Mouse (Mus musculus) kidney, adult 18-20 months (tissue): Measurements from ENCODE around the gene Hspbp1.

Experiments used
- DNase-seq: peaks from one replicate; pipeline ENCODE4 v3.0.0; 2021

Hspbp1 gene

DNA sequence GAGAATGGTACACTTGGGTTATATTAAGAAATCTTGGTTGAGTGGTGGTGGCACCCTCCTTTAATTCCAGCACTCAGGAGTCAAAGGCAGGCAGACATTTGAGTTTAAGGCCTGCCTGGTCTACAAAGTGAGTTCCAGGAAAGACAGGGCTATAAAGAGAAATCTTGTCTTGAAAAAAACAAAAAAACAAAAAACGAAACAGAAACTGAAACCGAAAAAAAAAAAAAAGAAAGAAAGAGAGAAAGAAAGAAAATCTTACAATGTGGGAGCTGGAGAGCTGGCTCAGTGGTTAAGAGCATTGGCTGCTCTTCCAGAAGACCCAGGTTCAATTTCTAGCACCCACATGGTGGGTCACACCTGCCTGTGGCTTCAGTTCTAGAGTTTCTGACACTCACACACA is 21.1 kb downstream of the Hspbp1 start:
- no peak for DNase-seq

DNA sequence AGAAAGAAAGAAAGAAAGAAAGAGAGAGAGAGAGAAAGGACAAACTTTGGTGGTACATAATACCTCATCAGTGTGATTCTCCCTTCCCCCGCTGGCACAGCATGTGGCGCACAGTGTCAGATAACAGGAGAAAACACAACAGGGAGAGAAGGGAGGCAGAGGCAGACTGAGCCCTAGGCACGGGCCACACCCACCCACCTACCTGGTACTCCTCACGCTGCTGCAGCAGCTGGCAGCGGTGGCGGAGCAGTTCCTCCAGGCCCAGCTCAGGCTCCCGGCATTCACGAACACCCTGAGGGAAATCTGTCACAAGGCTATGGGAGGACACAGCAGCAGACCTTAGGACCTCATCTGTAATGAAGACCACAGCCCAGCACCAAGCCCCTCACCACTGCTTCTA is 21.7 kb downstream of the Hspbp1 start:
- DNase-seq: no peak

DNA sequence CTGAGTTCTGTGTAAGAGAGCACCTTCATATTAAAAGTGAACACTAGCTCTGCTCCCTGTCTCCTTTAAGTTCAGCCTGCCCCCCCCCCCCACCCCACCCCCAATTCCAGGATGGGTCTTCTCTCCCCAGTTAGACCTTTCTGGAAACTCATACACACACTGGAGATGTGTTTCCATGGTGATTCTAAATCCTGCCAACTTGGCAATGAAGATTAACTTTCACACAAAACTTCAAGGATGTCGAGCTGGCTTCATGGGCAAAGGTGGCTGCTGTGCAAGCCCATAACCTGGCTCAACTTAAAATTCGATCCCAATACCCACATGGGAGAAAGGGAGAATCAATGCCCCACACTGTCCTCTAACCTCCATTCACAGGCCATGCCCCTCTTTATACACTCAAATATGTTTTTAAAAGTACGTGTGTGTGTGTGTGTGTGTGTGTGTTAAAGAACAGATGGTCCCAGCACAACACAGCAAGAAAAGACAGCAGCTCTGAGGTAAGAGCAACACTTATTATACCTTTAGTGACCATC is 24.9 kb downstream of the Hspbp1 start:
- DNase-seq: no peak

DNA sequence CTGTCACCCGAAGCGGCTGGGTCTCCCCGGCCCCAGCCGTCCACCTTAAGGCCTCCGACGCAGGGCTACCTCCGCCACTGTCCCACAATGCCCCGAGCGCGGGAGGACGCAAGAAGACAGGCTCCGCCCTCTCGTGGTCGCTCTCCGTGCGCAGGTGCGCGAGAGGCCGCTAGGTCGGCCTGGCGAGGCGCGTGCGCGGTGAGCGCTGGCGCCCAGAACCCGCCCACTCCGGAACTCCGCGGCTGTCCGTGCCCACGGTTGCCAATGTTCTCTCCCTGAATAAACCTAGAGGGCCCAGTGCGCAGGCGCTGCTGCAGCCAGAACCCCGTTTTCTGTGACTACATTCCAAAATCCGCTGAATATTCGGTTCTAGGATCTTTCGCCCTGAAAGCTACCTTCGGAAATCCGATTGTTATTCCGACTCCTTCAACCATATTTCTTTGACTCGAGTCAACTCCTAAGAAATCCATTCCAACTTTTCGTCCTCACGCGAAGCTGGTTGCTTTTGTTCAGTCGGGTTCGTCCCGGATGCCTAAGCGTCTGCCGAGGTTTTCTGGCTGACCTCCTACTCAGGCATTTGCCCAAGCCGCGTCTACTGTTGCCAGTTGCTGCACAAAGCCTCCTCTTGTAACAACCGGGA is 25.8 kb downstream of the Hspbp1 start, which contains the start of gene Ppp6r1:
Gene Ppp6r1, minus strand, starts transcription at position 108 of the 640 bp plus-strand sequence.
- peak; percentile 97 for DNase-seq

DNA sequence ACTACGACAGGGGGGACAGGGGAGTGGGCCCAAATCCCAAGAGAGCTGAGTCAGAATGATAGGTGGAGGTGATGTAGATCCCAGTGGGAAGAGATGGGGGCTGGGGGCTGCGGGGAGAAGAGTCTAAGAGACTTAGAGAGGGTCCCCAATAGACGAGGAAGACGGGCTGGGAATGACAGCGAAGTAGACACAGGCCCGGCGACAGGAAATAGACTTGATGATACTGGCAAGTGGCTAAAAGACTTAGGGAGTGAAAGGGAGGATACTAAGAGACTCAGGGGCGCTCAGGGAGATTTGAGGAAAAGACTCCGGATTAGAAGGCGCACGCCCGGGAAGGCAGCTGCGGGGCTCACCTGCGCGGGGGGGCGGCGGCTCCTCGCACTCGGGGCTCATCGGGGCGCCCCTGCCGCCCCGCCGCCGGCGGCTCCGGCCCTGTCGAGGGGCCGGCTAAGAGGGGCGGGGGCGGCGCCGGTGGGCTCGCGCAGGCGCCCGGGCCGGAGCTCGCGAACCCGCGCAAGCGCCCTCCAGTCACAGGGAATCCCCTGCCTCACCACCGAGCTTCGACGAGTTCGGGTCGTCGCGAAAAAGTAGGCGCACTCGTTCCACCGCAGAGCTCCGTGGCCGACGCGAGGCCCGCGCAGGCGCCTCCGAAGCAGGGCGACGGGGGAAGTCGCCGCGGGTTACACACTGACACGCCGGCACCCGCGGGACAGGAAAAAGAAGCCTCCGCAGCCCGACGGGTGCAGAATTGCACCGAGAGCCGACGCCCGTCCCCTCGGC is 26.6 kb downstream of the Hspbp1 start:
- DNase-seq: peak; percentile 43

DNA sequence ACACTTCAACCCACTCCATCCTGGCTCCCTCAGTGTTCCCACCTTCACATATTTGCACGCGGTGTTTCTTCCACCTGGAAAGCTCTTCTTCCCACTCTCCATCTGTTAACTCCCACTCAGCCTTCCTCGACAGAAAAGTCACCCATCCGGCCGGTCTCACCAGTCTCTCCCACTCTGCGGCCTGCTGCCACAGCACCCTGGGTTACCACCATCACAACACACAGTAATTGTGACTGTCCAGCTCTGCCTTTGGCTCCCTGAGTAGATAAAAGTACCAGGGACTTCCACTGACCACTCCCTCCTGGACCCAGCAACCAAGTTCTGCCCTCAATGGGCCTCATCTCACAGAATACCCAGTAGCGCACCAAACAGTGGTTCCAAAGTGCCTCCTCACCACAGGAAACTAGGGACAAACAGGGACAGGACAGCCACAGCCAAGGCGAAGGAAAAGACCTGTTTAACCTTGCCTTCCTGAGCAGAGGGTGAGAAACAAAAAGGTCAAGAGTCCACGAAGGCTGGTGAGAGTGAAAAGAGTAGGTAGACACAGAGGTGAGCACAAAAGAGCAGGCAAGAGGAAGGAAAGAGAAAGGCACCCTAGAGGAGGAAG is 27.2 kb downstream of the Hspbp1 start:
- no peak for DNase-seq

DNA sequence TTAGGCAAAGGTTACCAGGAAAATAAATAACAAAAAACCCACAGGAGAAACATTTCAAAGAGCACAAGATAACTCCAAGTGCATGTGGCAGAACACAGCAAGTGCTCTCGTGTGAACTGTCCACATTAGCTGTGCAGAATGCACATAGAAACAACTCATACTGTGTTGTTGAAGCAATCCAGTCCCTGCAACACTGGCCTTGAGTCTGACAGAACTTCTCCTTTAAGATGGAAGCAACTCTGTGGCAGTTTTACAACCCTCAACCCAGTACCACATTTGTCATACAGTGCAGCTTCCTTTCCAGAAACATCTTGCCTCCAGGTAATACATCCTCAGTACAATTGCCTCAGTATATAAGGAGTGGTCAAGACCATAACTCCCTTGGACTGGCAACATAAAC is 28.1 kb downstream of the Hspbp1 start:
- DNase-seq: no peak

DNA sequence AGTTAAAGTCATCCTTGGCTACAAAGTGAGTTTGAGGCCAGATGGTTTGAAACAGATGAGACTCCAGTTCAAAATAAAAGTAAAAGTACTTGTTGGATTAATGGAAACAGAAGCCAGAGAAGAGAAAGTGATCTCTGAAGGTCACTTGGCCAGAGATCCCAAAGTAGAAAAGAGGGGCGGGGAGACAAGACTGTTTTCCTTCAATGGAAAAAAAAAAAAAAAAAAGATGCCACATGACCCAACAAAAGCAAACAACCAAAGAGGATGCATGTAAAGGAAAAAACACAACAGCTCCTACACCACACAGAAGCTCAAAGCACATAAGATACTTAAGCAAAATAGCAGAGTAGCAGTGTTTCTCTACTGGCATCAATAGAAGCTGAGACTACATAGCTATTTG is 29.0 kb downstream of the Hspbp1 start:
- no peak for DNase-seq

DNA sequence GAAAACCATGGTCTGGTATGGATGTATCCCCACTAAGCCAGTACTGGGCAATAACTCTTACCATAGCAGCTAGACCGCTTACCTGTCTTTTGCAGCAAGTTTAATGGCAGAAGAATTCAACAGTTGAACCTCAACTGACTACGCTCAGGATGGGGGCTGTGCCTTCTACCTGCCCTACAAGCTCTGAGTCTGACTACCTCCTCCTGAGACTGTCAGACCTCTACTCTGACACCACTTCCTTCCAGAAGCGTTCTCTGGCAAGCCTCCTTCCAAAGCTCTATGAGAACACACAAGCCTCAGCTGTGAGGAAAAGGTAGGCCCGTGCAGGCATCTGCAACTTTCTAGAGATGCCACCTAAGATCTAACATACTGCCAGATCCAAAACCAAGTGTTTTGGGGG is 29.5 kb downstream of the Hspbp1 start:
- no peak for DNase-seq

DNA sequence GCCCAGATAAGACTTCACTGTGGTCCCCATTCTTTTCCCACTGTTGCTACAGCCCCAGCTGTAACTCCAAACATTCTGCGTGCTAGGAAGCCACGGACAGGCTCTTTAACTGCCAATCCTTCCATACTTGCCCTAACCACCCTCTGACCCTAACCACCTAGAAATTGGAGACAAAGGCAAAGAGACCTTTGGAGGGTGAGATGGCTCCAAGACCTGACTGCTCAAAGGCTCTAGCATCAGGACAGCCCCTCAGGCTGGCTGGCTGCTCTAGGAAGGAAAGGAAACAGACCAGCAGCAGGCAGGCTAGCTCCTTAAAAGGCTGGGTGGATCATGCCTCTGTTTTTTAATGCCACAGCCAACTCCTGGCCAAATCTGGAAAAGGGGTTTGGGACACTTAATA is 30.6 kb downstream of the Hspbp1 start:
- no peak for DNase-seq

DNA sequence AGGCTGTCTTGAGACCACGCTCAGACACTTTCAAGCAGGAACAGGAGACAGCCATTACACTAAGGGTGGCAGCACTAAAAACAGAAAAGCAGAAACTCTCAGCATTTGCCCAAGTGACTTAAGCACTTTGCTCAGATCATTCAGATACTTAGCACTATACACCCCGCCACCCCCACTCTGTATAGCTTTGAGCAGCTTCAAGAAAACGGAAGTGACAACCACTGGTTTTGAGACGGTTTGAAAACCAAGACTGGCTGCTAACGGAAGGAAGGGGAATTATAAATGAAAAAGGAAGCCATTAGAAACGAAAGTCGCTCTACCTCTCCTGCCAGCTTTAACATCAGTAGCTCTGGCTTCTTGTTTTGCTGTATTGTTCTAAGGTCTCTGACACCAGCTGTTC is 31.1 kb downstream of the Hspbp1 start:
- no peak for DNase-seq

DNA sequence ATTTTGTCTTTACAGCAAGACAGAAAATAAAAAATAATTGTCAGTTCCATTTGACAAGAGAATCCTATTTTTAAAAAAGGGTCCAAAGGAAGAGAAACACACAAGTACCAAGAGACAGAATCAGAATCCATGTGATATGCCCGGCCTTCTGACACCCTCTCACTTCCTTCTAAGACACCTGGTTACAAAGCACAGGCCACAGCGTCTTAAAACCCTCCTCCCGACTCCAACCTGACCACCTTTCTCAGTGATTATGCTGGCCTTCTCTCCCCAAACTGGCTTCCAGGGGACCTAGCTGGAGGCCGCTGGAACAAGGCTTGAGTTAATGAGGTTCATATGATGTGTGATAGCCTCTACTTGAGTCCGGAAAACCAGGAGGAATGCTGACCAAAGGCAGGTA is 31.5 kb downstream of the Hspbp1 start:
- DNase-seq: no peak

DNA sequence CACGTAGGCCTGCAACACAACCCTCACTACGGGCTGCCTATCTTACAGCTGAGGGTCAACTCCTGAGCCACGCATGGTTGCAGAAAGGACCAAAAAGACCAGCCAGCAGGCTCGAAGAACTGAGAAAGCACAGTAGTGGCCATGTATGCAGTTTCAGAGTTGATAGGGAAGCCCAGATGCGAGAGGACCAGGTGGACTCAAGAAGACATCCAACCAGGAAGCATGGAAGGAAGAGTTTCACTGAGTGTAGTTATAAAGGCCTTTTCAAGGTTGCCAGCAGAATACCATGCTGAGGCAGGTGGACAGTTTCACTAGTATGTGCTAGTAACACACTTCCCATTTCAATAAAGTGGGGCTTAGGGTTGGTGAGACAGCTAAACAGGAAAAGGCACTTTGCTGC is 32.1 kb downstream of the Hspbp1 start:
- no peak for DNase-seq

DNA sequence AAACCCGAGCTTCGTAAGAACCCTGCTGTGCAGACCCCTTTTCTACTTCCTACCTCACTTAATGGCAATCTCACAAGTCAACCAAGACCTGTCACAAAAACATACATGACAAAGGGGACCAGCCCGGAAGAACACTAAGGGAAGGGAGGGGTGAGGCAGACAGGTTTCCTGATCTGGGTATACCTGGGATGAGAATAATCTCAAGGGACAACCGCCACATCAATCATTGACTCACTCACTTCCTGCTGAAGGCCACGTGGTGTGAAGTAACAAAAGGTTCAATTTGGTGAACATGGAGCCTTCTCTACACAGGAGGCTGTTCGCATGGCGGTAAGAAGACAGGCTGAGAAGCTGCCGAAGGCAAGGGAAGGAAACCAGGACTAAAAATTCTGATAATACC is 33.3 kb downstream of the Hspbp1 start:
- DNase-seq: no peak

DNA sequence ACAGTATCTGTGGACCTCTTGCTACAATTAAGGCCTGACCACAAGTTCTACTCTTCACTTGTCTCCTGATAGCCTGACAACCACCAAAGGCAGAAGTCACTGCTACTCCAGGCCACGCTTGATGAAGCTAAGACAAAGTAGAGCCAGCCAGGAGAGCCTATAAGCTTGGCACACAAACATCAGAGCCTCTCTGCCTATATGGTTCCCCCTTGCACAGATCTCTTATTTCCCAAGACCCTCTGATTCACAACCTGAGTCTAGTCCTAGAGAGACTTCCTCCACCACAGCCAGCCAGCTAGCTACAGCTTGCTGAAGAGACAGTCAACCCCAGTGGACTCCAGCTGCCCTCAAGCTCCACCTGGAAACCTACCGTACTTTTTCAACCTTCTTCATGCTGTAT is 36.9 kb downstream of the Hspbp1 start:
- DNase-seq: no peak

DNA sequence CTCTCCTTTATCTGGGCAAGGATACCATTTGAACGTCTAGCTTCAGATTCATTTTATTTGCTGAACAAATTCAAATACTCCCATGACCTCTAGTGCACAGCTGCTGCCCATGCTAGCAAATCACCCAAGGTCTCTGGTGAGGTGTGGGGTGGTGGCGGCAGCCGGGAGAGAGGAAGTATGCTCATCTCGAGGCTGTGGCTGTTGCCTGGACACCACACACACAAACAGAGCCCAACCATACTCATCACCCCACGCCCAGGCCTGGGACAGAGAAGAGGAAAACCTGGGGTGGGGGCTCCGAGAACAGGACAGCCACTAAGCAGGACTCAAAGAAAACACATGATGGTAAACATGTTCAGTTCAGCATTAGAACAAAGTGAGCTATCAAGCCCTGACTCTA is 37.6 kb downstream of the Hspbp1 start:
- DNase-seq: no peak

DNA sequence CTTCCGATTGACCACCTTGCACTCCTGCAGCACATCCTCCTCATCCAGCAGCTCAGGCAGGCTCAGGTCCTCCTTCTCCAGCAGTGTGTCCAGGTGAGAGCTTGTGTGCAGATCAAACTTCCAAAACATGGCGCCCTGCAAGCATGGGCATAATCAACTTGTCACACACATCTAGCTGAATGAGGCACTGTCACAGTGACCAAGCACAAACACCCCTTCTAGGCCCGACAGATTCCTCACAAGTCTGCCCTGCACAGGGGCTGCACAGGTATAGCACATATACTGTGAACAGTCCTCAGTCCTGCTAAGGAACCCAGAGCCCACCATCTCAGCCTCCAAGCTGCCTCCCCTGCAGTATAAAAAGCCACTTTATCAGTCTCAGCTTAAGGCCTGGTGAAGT is 38.1 kb downstream of the Hspbp1 start:
- no peak for DNase-seq

DNA sequence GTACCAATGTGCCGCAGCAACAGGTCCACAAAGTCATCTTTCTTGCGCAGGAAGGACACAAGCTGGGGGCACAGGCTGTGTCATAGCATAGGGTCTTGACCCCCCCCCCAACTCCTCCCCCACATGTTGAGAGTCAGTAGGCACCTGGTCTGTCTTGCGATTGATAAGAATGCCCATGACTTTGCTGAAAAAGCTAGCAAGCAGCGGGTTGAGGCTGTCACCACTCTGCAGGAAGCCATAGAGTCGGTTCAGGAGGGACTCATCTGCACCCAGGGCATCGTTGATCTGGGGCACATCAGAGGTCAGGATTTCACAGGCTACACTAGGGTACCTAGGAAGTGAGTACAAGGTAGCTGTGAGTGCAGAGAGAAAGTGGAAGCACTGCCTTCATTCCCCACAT is 41.6 kb downstream of the Hspbp1 start:
- DNase-seq: no peak

DNA sequence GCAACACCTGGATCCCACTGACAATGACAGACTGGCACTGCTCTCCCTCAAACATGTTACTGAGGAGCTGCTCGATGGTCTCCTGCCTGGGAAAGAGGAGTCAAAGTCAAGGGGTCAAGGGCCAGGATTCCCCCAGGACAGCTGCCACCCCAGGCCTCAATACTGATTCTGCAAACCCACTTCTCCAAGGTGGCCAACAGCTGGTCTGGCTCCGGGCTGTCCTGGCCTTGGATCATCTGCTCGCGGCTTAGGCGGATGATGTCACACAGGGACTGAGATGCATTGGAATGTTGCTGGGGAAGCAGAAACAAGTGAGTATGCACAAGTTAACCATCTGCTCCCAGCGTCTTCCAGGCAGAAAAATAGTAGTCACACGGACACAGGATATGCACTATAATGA is 42.9 kb downstream of the Hspbp1 start:
- DNase-seq: no peak

DNA sequence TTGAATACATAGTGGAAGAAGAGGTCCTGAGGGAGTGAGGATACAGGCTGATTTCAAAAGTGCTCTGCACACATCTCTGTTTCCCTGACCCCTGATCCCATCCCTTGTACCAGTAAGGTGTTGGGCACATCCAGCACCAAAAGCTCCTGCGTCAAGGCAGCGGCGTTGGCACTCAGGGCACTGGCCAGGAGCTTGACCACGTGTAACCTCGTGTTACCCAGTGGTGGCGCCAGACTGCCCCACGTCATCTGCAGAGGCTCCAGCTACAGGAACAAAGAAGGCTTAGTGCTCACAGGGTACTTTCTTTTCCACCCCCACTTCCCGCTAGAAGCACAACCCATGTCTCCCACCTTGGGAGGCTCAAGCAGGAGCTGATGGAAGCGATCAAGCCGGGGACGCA is 43.7 kb downstream of the Hspbp1 start:
- no peak for DNase-seq

DNA sequence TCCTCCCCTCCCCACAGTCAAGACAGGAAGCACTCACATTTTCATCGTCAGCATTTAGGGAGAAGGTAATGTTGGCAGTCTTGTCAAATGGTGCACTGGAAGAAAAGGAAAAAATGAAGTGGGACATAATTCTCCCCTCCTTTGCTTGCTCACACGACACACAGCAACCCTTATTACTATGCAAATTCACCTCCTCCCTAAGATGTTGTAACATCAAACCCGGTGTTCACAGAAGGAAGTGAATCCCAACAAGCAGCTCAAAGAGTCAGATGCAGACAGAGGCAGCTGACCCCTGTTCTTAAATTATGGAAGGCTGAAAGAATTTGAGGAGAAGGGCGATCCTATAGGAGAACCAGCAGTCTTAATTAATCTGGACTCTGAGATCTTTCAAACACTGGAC is 48.7 kb downstream of the Hspbp1 start:
- DNase-seq: no peak

DNA sequence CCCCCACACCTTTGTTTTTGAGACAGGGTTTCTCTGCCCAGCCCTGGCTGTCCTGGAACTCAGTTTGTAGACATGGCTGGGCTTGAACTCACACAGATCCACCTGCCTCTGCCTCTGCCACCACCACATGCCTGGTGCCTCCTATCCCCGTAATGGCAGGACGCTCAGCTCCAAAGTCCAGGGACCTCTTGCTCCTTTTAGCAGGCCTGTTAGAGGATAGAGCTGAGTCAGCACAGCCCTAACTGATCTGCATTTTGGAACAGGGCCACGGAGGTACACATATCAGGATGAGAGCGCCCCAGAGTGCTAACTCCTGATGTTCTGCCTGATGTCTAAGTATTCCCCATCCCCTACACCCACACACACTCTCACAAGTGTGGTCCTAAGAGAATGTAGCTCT is 53.8 kb downstream of the Hspbp1 start, which contains the start of gene Tmem86b:
Gene Tmem86b, minus strand, starts transcription at position 392 of the 400 bp plus-strand sequence.
- DNase-seq: peak; percentile 55

DNA sequence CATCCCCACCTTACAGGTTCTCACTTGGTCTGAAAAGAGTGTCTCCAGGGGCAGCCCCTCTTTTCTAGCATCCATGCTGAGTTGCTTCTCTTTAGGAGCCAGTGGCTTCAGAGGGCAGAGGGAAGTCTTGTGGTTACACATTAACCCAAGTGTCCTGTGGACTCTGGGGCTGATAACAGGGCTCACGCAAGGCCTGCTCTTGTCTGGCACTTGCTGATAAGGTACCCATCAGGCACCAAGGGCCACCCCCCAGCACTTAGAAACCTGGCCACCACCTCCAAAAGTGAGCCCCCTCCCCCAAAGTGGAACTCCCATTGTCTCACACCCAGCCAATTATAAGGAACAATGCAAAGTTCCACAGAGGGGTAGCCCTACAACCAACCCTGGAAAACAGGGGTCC is 54.7 kb downstream of the Hspbp1 start:
- peak; percentile 45 for DNase-seq

DNA sequence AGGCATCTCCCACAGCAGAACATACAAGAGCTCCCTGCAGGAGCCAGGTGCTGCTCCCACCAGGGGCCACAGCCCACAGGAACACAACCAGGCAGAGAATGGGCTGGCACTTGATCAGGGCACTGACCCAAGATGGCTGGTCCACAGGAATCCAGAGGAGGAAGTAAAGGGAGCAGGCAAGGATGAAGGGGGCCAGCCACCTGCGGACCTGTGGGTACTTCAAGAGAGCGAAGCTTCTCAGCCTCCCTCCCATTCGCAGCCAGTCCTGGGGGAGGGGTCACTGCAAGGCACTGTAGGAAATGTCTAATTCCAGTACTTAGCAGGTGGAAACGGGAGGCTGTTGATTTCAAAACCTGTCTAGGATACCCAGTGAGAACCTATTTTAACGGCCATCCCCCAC is 55.3 kb downstream of the Hspbp1 start:
- DNase-seq: no peak
